Comparison of ENCODE assay signal across 8 mouse cellular contexts in genomic region chr4:120826418-120826817, GRCm38 (mm10). TPM values are rescaled to one million over a fixed set of nuclear protein-coding genes. Genes with fewer than 3 reads are reported as not detected.
DNase-seq lines count a peak whose midpoint lies in the region; ATAC-seq and TF ChIP-seq lines count a peak whose summit lies in the region.
"Had no signal": no experiment of that assay in that cellular context is flagged by ENCODE, and none has a peak within 500 bp of the region (broad histone marks: within the 10 kb centered on the region; RNA-seq: fewer than 3 reads in every experiment).

No protein-coding gene starts in this region.

- WGBS in kidney, postnatal 0 days, result 89% methylated on average over 6 of the region's 6 CpGs
- 90% methylated on average over 6 of the region's 6 CpGs for WGBS in embryonic facial prominence, embryonic 14.5 days
- WGBS in limb, embryonic 11.5 days, result 88% methylated on average over 6 of the region's 6 CpGs
- 90% methylated on average over 6 of the region's 6 CpGs for WGBS in neural tube, embryonic 13.5 days

- no peak for ATAC-seq in kidney, postnatal 0 days (replicated peaks; ENCODE audit: low FRiP score, low read depth)
- ATAC-seq in embryonic facial prominence, embryonic 14.5 days (ENCODE audit: low read depth), result no peak
- no peak for ATAC-seq in limb, embryonic 11.5 days (ENCODE audit: insufficient number of reproducible peaks, low FRiP score, low TSS enrichment, low read depth)
- ATAC-seq in neural tube, embryonic 13.5 days (ENCODE audit: low read depth), result no peak

- H3K4me3 ChIP-seq in kidney, postnatal 0 days (replicated peaks; ENCODE audit: low read depth, low read length), result no peak overlapping the region
- H3K4me3 ChIP-seq in embryonic facial prominence, embryonic 14.5 days (ENCODE audit: low read depth, low read length), result peak overlapping the region; percentile 82
- no peak overlapping the region for H3K4me3 ChIP-seq in limb, embryonic 11.5 days (ENCODE audit: low read depth, low read length)
- H3K4me3 ChIP-seq in neural tube, embryonic 13.5 days, result peak overlapping the region; percentile 75

- peaks cover 16% of the 10 kb centered on the region for H3K4me1 ChIP-seq in kidney, postnatal 0 days (replicated peaks; ENCODE audit: insufficient read depth, low read length)
- H3K4me1 ChIP-seq in embryonic facial prominence, embryonic 14.5 days (ENCODE audit: control insufficient read depth, insufficient read depth, low read length), result peaks cover 11% of the 10 kb centered on the region
- peaks cover 6% of the 10 kb centered on the region for H3K4me1 ChIP-seq in limb, embryonic 11.5 days (ENCODE audit: control insufficient read depth, insufficient read depth, low read length)
- peaks cover 37% of the 10 kb centered on the region for H3K4me1 ChIP-seq in neural tube, embryonic 13.5 days (replicated peaks)

- no peaks in the 10 kb centered on the region for H3K9me3 ChIP-seq in kidney, postnatal 0 days (replicated peaks; ENCODE audit: low read length)
- no peaks in the 10 kb centered on the region for H3K9me3 ChIP-seq in embryonic facial prominence, embryonic 14.5 days (ENCODE audit: control insufficient read depth, low read length)
- H3K9me3 ChIP-seq in limb, embryonic 11.5 days (ENCODE audit: control insufficient read depth, low read length), result no peaks in the 10 kb centered on the region
- H3K9me3 ChIP-seq in neural tube, embryonic 13.5 days, result no peaks in the 10 kb centered on the region

- DNase-seq in kidney, postnatal 0 days (ENCODE audit: low spot score), result no peak
- DNase-seq in kidney, postnatal 14 days, result no peak
- no peak for DNase-seq in embryonic facial prominence, embryonic 14.5 days (ENCODE audit: low spot score)
- no peak for DNase-seq in limb, embryonic 11.5 days (ENCODE audit: low spot score)
- DNase-seq in urinary bladder, adult 18-20 months (ENCODE audit: low spot score in 2 of 2), result no peak
- no peak for DNase-seq in T-cell, adult 2 months (ENCODE audit: low spot score)
- DNase-seq: kidney, postnatal 36 days had no signal

- H3K9ac ChIP-seq in kidney, postnatal 0 days (ENCODE audit: low read depth, low read length), result no peak overlapping the region
- H3K9ac ChIP-seq in embryonic facial prominence, embryonic 14.5 days (ENCODE audit: low read depth, low read length), result no peak overlapping the region
- H3K9ac ChIP-seq in limb, embryonic 11.5 days (ENCODE audit: low read length), result peak overlapping the region; percentile 43; the same call in 1 of the 2 replicates
- 0 out of 2 replicates have a peak overlapping the region, but pooled peaks have one; percentile 99 for H3K9ac ChIP-seq in neural tube, embryonic 13.5 days

- H3K36me3 ChIP-seq in kidney, postnatal 0 days (ENCODE audit: insufficient read depth, low read length), result no peaks in the 10 kb centered on the region
- H3K36me3 ChIP-seq in embryonic facial prominence, embryonic 14.5 days (ENCODE audit: control insufficient read depth, insufficient read depth, low read length), result no peaks in the 10 kb centered on the region
- no peaks in the 10 kb centered on the region; the same call in 1 of the 2 replicates for H3K36me3 ChIP-seq in limb, embryonic 11.5 days (ENCODE audit: control insufficient read depth, insufficient read depth, low read length)
- no peaks in the 10 kb centered on the region for H3K36me3 ChIP-seq in neural tube, embryonic 13.5 days

- no peak for TF ChIP-seq CTCF in kidney, postnatal 0 days (IDR thresholded peaks at IDR 0.05; ENCODE audit: low read depth)

- H3K4me2 ChIP-seq in kidney, postnatal 0 days (ENCODE audit: low read length), result no peak overlapping the region
- H3K4me2 ChIP-seq in embryonic facial prominence, embryonic 14.5 days (ENCODE audit: low read depth, low read length), result peak overlapping the region; percentile 74; the same call in 1 of the 2 replicates
- H3K4me2 ChIP-seq in limb, embryonic 11.5 days (ENCODE audit: low read depth, severe bottlenecking), result no peak overlapping the region
- H3K4me2 ChIP-seq in neural tube, embryonic 13.5 days, result peak overlapping the region; percentile 89

- H3K27me3 ChIP-seq in kidney, postnatal 0 days (ENCODE audit: insufficient read depth, low read length), result no peaks in the 10 kb centered on the region
- H3K27me3 ChIP-seq in embryonic facial prominence, embryonic 14.5 days (replicated peaks; ENCODE audit: control insufficient read depth, insufficient read depth, low read length), result no peaks in the 10 kb centered on the region
- H3K27me3 ChIP-seq in limb, embryonic 11.5 days (ENCODE audit: control insufficient read depth, insufficient read depth, low read length), result no peaks in the 10 kb centered on the region
- H3K27me3 ChIP-seq in neural tube, embryonic 13.5 days, result no peaks in the 10 kb centered on the region

- H3K27ac ChIP-seq in kidney, postnatal 0 days, result peak overlapping the region; percentile 100
- H3K27ac ChIP-seq in embryonic facial prominence, embryonic 14.5 days (replicated peaks; ENCODE audit: low read depth, low read length), result peak overlapping the region; percentile 100
- no peak overlapping the region for H3K27ac ChIP-seq in limb, embryonic 11.5 days (replicated peaks; ENCODE audit: low read depth, low read length)
- H3K27ac ChIP-seq in neural tube, embryonic 13.5 days (replicated peaks), result peak overlapping the region; percentile 100

RNA-seq across cellular contexts. Expression of gene Nfyc, which starts 5.0 kb away (rescaled TPM):
- 107 and 108 TPM in 2 replicates for polyA plus RNA-seq in kidney, postnatal 0 days (2015; fragmentation: Nextera tagmentation; extraction: Ambion mirVana)
- 90.5 and 101 TPM in 2 replicates for polyA plus RNA-seq in embryonic facial prominence, embryonic 14.5 days (2014; fragmentation: Nextera tagmentation; extraction: Ambion mirVana)
- polyA plus RNA-seq in limb, embryonic 11.5 days (2014; fragmentation: Nextera tagmentation; extraction: Ambion mirVana), result 130 and 133 TPM in 2 replicates
- 86.6 and 90.8 TPM in 2 replicates for polyA plus RNA-seq in neural tube, embryonic 13.5 days (2015; fragmentation: Nextera tagmentation; extraction: Ambion mirVana)

RNA-seq across cellular contexts. Expression of gene Rims3, which starts 28.2 kb away (rescaled TPM):
- 0.21 and 0.22 TPM in 2 replicates for polyA plus RNA-seq in kidney, postnatal 0 days (2015; fragmentation: Nextera tagmentation; extraction: Ambion mirVana)
- 3.4 and 3.9 TPM in 2 replicates for polyA plus RNA-seq in embryonic facial prominence, embryonic 14.5 days (2014; fragmentation: Nextera tagmentation; extraction: Ambion mirVana)
- polyA plus RNA-seq in limb, embryonic 11.5 days (2014; fragmentation: Nextera tagmentation; extraction: Ambion mirVana), result 0.34 and 0.51 TPM in 2 replicates
- polyA plus RNA-seq in neural tube, embryonic 13.5 days (2015; fragmentation: Nextera tagmentation; extraction: Ambion mirVana), result 16.1 and 18.8 TPM in 2 replicates

Comparison
In these comparisons a context has a peak if more than half of its experiments do, and no peak if none do; other contexts are left out.
1. H3K4me2 ChIP-seq: peak in embryonic facial prominence, embryonic 14.5 days (single experiment) and neural tube, embryonic 13.5 days (single experiment); none in kidney, postnatal 0 days (single experiment) and limb, embryonic 11.5 days (single experiment).
2. H3K4me3 ChIP-seq: peak in embryonic facial prominence, embryonic 14.5 days (single experiment) and neural tube, embryonic 13.5 days (single experiment); none in kidney, postnatal 0 days (single experiment) and limb, embryonic 11.5 days (single experiment).
3. H3K9ac ChIP-seq: peak in limb, embryonic 11.5 days (single experiment) and neural tube, embryonic 13.5 days (single experiment); none in kidney, postnatal 0 days (single experiment) and embryonic facial prominence, embryonic 14.5 days (single experiment).